Mouse (Mus musculus) cerebellum, adult 9-10 months (tissue): ENCODE data around the gene Ryk.

Source experiments
- DNase-seq: peaks from one replicate; pipeline ENCODE4 v3.0.0; 2022

Ryk gene

GRCm38 (mm10) chr9:102834742-102835591 lies at the start of gene Ryk:
TSS of gene Ryk (plus strand) at chr9:102834917.
- peak; percentile 84 for DNase-seq

GRCm38 (mm10) chr9:102789491-102789890 lies 45.2 kb upstream of the Ryk start:
- no peak for DNase-seq

DNA sequence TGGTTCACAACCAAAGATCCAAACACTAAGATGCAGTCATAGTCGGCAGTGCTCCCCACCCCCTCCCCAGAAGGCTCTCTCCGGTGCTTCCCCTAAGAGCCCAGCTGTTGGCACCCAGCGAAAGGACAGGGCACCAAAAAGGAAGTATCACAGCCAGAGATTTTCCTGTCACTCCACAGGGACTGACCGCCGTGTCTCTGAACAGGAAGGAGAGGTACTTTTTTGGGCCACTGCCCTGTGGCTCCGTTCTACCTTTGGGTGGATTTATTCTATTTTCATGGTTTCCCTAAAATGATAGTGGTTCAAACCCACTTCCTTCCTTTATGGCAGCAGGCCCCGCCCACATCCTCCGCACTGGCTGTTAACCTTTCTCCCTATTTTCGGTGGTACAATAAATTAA lies 42.9 kb upstream of the Ryk start:
- DNase-seq, result no peak

DNA sequence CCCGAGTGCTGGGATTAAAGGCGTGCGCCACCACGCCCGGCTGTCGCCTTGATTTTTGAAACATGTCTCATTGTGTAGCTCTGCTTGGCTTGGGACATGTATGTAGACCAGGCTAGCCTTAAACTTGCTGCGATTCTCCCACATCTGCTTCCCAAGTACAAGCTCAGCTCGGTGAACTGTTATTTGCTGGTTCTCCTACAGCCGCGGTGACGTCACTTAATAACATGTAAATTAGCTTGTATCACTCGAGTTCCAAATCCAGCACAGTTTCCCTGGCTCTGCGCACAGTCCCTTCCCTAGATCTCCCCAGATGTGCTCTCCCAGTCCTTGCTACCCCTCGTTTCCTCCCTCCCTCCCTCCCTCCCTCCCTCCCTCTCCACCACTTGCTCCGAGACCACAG lies 41.9 kb upstream of the Ryk start:
- no peak for DNase-seq

DNA sequence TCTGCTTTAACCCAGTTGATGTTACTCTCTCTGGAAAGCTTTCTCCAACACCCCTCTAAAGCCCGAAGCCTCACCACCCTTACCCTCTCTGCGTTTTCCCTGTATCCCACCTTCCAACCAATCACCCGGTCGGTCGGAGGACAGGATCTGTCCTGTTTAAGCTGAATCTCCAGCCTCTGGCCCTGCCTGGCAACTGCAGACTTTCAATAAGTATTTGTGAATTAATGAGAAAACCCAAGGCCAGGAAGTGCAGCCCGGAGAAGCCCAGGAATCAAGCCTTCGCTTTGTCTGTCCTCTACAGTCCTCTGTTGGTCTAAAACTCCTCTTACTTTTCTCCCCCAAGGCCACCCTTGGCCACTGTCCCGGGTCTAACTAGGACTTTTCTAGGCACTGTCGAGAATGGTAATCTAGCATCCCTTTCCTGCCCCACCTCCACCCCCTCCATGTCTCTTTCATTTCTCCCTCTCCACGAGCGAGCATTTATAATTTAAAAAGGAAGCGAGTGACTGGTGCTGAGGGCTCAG lies 41.4 kb upstream of the Ryk start:
- DNase-seq, result peak; percentile 15

DNA sequence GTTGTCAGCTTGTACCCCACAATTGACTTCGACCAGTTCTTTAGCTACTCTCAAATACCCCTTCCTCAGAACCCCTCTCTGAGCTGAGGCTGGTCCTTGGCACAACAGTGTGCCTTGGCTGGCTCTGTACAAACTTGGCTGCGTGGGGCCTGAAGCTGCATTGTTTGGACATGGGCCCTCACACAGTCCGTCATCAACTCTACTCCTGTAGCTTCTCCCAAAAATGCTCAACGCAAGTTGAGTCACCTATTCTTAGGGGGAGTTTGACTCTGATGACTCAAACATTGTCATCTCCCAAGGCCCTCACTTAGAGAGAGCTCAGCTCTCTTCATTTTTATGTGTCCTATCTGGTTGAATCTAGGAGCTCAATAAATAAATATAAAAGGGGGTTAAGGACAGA lies 36.3 kb upstream of the Ryk start:
- DNase-seq, result no peak

GRCm38 (mm10) chr9:102806056-102806573 lies 28.6 kb upstream of the Ryk start:
- no peak for DNase-seq

GRCm38 (mm10) chr9:102811192-102811591 lies 23.5 kb upstream of the Ryk start:
- DNase-seq, result no peak

GRCm38 (mm10) chr9:102818228-102818627 lies 16.5 kb upstream of the Ryk start:
- DNase-seq, result no peak

GRCm38 (mm10) chr9:102828604-102829003 lies 6.1 kb upstream of the Ryk start:
- DNase-seq, result no peak

DNA sequence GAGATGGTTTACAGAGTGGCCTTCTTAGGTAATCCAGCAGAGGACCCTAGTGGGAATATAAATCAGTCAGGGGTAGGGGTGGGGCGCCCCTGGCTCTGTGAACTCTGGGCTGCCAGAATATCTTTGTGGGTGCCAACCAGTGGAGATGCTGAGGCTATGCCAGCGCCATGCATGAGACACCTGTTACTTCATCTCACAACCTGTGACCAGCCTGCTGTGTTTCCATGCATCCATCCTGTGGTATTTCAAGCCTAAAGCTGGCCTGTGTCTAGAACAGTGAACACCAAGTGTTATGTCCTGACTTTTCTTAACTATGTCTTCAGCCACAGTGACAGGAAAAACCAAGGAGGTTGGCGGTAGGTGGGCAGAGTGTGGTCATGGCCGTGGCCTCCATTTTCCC lies 3.2 kb upstream of the Ryk start:
- no peak for DNase-seq

DNA sequence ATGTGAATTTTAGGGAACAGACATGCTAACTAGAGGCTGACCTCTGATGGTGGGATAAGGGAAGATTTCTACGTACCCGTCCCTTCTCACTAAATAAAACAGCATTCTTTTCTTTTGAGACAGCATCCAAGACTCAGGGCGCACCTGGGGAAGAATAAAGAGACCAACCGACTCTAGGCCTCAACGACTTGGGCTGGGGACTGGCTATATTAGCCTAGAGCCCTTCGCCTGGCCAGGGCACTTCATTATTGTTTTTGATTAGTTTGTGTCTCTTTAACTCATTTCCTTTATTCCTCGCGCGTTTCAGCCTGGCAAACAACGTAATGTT lies 339 bp upstream of the Ryk start:
- DNase-seq, result no peak

DNA sequence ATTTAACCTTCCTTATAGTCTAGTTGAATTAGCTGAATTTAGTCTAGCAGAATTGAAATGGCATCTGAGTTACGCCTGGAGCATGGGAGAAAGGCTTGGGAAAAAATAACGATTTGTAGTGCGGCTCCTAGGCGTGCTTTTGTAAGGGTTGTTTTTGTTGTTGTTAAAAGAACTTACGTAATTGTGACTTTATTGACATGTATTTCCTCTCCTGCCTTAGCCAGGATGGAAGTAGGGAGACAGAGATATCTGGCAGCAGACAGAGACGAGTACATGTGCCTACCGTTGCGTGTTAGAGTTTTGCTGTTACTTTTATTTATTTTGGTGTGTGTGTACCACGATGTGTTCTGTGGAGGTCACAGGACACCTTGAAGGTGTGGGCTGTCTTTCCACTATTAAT lies 1.6 kb downstream of the Ryk start:
- DNase-seq, result no peak

DNA sequence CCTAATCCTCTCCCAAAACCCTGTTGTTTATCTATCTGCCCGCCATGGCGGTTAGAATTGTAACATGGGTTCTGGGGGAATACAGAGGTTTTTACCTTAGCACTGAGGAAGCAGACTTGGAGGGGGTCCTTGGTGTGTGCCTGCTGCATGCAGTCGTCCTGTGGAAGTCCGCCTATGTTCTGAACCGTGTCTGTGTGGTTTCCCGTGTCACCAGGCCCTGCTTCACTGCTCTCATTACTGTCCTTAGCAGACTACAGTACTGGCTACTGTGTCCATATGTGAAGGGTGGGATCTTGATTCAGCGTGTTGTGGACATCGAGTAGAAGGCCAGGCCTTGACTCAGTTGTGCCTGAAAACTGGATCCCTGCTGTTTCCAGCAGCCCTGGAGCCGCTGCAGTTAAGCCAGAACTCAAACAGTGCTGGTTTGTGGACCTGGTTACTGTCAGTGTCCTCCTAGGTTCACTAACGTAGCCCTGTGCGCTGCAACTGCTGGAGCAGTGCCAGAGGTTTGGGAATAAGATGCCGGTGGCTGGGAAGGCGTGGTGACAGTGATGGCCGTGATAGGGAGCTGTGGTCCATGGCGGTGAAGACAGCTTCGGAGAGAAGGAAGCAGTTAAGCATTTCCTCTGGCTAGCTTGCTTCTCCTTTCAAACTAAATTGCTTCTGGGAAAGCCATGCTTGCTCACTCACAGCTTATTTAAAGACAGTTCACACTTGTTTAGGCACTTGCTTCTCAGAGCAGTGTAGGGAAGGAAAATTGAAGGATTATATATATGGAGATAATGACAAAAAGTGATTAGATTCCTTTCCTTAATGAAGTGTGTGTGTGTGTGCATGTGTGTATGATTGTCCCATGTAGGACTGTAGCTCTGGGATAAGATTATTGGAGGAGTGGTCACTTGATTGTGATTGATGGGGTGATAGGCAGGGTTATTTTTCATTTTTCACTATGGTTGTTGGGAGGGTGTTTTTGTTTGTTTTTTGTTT lies 6.4 kb downstream of the Ryk start:
- DNase-seq, result peak; percentile 38

- DNase-seq, result no peak
These were observed 7.1 kb downstream of the Ryk start for GRCm38 (mm10) chr9:102841832-102842231.

DNA sequence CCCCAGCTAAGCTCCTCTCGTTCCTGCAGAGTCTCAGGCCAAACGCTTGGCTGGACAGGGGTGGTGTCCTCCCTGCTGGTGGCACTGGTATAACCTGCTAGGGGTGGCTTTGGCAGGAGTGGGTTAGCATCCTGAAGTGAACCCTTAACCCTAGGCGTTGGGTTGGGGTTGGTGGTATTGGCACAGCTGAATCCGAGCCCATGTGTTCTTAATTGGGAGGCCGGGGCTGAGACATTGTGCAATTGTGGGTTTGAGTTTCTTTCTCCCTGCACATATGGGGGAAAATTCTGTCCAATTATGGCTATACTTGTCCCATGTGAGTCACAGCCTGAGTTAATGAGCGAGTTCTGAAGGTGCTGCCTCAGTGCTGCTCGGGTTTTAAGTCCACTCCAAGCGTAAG lies 7.8 kb downstream of the Ryk start:
- no peak for DNase-seq

GRCm38 (mm10) chr9:102843577-102843976 lies 8.9 kb downstream of the Ryk start:
- no peak for DNase-seq

DNA sequence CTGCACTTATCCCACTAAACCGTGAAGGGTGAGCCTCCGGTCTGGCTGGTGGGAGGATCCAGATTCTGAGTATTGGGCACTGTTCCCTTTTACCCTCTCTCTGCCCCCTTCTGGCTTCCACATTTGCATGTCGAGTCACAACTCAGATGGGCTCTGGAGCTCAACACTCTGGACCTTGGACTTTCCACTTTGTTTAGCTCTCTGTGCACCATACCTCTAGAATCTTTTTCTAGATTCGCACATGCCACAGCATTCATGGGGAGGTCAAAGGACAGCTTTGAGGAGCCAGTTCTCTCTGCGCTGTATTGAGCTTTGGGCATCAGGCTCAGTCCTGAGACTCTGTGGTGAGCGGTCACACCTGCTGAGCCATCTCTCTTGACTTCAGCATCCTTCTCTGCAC lies 11.1 kb downstream of the Ryk start:
- DNase-seq, result no peak

- DNase-seq, result no peak
These were observed 11.6 kb downstream of the Ryk start for GRCm38 (mm10) chr9:102846348-102846747.

DNA sequence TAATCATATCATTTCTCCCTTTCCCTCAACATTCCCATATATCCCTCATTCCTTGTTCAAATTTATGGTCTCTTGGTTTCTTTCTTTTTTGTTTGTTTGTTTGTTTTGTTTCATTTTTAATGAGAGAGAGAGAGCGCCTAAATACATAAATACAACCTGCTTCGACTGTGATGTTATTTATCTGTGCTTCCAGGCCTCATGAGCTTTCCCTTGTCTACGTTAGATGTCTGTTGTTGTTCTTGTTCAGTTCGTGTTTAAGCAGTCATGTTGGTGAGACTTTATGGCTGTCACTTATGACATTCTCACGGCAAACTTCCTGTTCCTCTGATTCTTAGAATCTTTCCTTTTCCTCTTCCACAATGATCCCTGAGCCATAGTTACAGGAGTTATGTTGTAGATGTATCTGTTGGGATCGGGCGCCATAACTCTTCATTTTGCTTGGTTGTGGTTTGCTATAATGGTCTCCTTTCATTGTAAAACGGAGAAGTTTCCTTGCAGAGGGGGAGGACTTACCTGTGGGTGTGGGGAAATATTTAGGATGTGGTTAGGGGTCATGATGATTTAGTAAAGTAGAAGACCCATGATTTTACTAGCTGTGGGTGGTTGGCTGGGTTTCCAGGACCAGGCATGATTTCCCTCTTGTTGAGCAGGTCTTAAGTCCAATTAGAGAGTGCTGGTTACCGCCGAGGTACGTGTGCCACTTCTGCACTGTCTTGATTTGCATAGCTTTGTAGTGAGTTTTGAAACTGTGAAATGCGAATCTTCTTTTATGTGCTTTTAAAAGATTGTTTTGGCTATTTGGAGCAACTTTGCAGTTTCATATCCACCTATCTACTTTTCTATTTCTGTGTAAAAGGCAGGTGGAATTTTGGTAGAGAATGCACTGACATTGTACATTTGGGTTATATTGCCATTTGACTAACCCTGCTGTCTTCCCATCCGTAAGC lies 17.6 kb downstream of the Ryk start:
- no peak for DNase-seq

DNA sequence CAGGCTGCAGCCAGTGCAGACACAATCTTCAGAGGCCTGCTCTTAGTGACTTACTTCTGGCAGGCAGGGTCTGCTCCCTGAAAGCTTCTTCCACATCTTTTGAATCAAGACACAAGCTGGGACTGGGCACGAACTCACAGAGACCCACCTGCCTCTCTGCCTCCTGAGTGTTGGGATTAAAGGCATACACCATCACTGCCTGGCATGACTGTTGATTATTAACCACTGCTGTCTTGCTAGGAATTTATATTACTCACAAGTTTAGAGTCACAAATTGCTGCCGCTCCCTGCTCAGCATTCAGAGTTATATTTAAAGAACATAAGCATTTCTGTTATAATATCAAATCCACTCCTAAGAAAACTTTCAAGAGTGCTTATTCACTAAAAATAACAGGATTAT lies 23.1 kb downstream of the Ryk start:
- DNase-seq, result no peak

DNA sequence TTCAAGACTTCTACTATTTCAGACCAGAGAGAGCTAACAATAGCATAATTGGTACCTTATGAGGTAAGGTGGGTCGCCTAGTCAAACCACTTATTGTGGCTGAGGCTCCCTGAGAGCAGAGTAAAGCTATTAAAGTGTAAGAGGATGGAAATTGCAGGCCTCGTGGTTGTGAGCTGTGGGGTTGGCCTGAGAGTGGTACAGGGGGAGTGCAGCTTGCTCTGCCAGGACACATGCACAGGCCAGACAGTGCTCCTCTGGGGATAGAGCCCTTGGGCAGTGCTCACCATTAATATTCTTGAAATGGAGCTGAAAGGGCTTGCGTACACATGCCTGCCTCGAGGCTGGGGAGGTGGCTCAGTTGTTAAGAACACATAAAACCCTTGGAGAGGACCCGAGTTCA lies 23.6 kb downstream of the Ryk start:
- no peak for DNase-seq
